Mouse (Mus musculus) ES-Bruce4 (cell line): ENCODE measurements around the gene Pkd1l3. TPM values are rescaled to one million over a fixed set of nuclear protein-coding genes. Genes with fewer than 3 reads are reported as not detected.

Source experiments
- H3K27ac ChIP-seq: 2 replicates; pipeline ENCODE4 v1.5.1; 2012; ENCODE audit warnings: low read length, inconsistent platforms; ENCODE audit not compliant: insufficient read depth
- H3K27me3 ChIP-seq: 2 replicates; pipeline ENCODE4 v1.6.1; 2012; ENCODE audit warnings: mild to moderate bottlenecking, low read length, inconsistent platforms; ENCODE audit not compliant: control insufficient read depth, poor library complexity, insufficient read depth, severe bottlenecking
- H3K36me3 ChIP-seq: 2 replicates; pipeline ENCODE4 v1.6.1; 2012; ENCODE audit warnings: inconsistent platforms, mild to moderate bottlenecking, low read length, moderate library complexity; ENCODE audit not compliant: control insufficient read depth, poor library complexity, insufficient read depth, severe bottlenecking
- H3K4me1 ChIP-seq: one replicate; pipeline ENCODE4 v1.8.1; 2011; ENCODE audit warnings: low read length; ENCODE audit not compliant: control insufficient read depth, insufficient read depth
- H3K4me3 ChIP-seq: 2 replicates; pipeline ENCODE4 v1.5.1; 2011; ENCODE audit warnings: low read depth, mild to moderate bottlenecking, low read length
- H3K9ac ChIP-seq: 2 replicates; pipeline ENCODE4 v1.6.1; 2012; ENCODE audit warnings: low read depth, mild to moderate bottlenecking, inconsistent platforms; ENCODE audit not compliant: poor library complexity, severe bottlenecking
- H3K9me3 ChIP-seq: replicated peaks from 2 replicates; pipeline ENCODE4 v1.6.1; 2012; ENCODE audit warnings: mild to moderate bottlenecking, low read length, inconsistent platforms; ENCODE audit not compliant: control insufficient read depth, poor library complexity, insufficient read depth, severe bottlenecking
- CTCF ChIP-seq: IDR thresholded peaks from one replicate; pipeline ENCODE4 v1.8.1; 2011; ENCODE audit warnings: low read depth, low read length
- EP300 ChIP-seq: IDR thresholded peaks from 2 replicates; pipeline ENCODE4 v1.6.1; 2011; ENCODE audit warnings: low read depth, low read length; ENCODE audit not compliant: insufficient read depth
- POLR2A ChIP-seq: IDR thresholded peaks from one replicate; pipeline ENCODE4 v1.8.1; 2011; ENCODE audit warnings: low read length; ENCODE audit not compliant: insufficient read depth
- polyA plus RNA-seq: library from polyadenylated mRNA; stranded (reverse); fragments of >200 nt; gene quantifications from 2 replicates; pipeline ENCODE4 v1.2.4, GENCODE M21; 2011; ENCODE audit warnings: low read depth; ENCODE audit not compliant: missing spikeins, insufficient read depth, insufficient read length

Gene Pkd1l3
- polyA plus RNA-seq, 1 experiment, result not detected

DNA sequence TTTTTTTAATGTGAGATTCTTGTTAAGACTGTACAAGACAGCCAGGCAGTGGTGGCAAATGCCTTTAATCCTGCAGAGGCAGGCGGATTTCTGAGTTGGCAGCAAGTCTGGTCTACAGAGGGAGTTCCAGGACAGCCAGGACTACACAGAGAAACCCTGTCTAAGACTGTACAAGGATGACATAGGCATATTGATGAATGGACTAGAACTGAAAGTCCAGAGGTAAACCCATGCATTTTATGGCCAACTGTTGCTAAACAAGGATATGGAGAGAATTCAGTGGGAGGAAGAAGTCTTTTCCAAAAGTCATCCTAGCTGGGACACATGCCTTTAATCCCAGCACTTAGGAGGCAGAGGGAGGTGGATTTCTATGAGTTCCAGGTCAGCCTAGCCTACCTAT lies 83.4 kb downstream of the Pkd1l3 start:
- Histone ChIP-seq H3K27ac (no peak overlapping the region), H3K36me3 (no peaks in the 10 kb centered on the region), H3K4me1 (peaks cover 2% of the 10 kb centered on the region), H3K9me3 (no peaks in the 10 kb centered on the region), H3K9ac (no peak overlapping the region), H3K27me3 (peaks cover 5% of the 10 kb centered on the region), H3K4me3 (no peak overlapping the region)
- TF ChIP-seq POLR2A, result no peak
- no peak for TF ChIP-seq CTCF
- no peak for TF ChIP-seq EP300

DNA sequence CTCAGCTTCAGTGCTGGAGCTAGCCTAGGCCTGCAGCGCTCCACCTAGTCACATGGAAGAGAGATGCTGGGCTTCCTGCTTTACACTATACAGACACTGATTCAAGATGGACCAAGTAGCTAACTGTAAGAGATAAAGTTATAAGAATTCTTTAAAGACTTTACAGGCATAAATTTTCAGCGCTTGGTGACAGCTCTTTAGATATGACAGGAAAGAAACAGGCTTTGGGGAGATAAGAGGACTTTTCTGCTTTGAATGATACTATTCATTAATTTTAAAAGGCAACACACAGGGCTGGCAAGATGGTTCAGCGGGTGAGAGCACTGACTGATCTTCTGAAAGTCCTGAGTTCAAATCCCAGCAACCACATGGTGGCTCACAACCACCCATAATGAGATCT lies 84.2 kb downstream of the Pkd1l3 start:
- Histone ChIP-seq H3K4me1 (peaks cover 2% of the 10 kb centered on the region), H3K9me3 (no peaks in the 10 kb centered on the region)
- TF ChIP-seq EP300, result no peak
- no peak for TF ChIP-seq POLR2A
- TF ChIP-seq CTCF, result no peak

DNA sequence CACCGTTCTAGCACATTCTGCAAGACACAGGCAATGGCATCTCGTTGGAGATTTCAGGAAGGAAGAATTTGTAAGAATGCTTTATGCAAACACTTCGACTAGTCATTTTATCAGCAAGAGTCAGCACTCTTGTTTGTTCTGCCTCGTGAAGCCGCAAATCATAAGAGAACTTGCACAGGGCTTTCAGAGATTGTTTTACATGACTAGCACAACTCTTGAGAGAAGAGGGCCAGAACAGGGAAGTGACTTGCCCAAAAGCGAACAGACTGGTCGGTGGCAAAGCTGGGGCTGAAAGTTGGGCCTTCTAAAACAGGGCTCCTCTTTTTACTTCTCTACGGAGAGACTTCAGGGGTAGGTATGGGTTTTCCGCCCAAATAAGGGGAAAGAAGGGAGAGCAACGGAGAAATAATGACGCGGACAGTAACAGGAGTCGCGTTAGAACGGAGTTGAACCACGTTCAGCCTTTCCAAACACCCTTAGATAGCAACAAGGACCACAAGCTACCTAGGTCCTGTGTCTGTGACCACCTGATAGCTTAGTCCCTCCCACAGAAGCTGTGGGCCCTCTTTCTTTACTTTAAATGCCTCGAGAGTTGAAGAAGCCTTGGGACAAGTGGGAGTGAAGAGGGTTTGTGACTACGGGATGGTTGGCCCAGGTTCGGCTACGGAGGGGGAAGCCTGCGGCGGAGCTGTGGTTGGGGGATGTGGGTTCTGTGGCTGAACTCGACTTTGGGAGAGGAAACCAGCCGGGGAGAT lies 90.4 kb downstream of the Pkd1l3 start:
- Histone ChIP-seq H3K4me1 (no peaks in the 10 kb centered on the region), H3K27ac (no peak overlapping the region)

More for the DNA sequence above, 84.2 kb downstream of the Pkd1l3 start:
- no peak overlapping the region for H3K9ac ChIP-seq
- H3K4me3 ChIP-seq, result no peak overlapping the region
- peaks cover 5% of the 10 kb centered on the region for H3K27me3 ChIP-seq
- H3K27ac ChIP-seq, result no peak overlapping the region
- H3K36me3 ChIP-seq, result no peaks in the 10 kb centered on the region

DNA sequence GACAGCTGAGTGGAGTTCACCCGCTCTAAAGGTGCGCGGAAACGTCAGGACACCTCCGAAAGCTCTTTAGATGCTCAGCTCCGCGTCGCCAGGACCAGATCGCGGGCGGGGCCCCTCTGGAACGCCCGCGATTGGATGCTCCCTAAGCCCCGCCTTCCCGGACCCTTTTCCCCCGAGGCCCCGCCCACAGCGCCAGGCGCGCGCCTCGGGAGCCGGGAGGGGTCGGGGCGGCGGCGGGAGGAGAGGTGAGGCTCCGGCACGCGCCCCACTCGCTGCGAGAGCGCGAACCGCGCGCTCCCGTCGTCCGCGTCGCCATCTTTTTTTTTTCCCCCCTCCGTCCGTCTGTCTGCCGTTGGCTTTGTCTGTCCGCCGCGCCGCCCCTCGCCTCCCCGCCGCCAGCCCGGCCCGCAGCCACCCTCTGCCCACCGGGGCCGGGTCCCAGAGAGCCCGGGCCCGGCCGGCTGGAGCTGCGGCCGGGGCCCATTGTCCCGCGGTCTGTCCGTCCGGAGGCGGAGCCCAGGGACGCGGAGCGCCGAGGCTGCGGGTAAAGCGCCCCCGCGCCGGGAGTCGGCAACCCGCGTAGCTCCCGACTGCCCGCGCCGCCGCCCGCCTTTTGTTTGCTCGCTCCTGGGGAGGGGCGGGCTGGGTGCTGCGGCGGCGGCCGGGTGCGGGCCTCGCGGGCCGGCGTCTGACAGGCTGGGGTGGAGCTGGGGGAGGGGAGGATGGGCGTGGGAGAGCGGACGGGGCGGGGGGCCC lies 91.2 kb downstream of the Pkd1l3 start, which contains the start of gene Zfp821:
TSS of gene Zfp821 (plus strand) at position 227 of the 756 bp plus-strand sequence.
- Histone ChIP-seq H3K4me1 (no peaks in the 10 kb centered on the region), H3K4me3 (peak within 1 kb of the TSS; percentile 84), H3K9ac (peak within 1 kb of the TSS; percentile 100), H3K27ac (no peak within 1 kb of the TSS), H3K36me3 (peaks cover under 1% of the 10 kb centered on the region; the same call in 1 of the 2 replicates), H3K9me3 (no peaks in the 10 kb centered on the region), H3K27me3 (peaks cover 2% of the 10 kb centered on the region; the same call in 1 of the 2 replicates)
- TF ChIP-seq CTCF (no peak), POLR2A (peak; percentile 23)

More for the DNA sequence above, 90.4 kb downstream of the Pkd1l3 start:
- peaks cover 4% of the 10 kb centered on the region; the same call in 1 of the 2 replicates for H3K27me3 ChIP-seq
- H3K4me3 ChIP-seq, result peak overlapping the region; percentile 83
- TF ChIP-seq EP300, result no peak
- no peaks in the 10 kb centered on the region for H3K9me3 ChIP-seq
- H3K36me3 ChIP-seq, result no peaks in the 10 kb centered on the region; the same call in 1 of the 2 replicates
- H3K9ac ChIP-seq, result peak overlapping the region; percentile 57

DNA sequence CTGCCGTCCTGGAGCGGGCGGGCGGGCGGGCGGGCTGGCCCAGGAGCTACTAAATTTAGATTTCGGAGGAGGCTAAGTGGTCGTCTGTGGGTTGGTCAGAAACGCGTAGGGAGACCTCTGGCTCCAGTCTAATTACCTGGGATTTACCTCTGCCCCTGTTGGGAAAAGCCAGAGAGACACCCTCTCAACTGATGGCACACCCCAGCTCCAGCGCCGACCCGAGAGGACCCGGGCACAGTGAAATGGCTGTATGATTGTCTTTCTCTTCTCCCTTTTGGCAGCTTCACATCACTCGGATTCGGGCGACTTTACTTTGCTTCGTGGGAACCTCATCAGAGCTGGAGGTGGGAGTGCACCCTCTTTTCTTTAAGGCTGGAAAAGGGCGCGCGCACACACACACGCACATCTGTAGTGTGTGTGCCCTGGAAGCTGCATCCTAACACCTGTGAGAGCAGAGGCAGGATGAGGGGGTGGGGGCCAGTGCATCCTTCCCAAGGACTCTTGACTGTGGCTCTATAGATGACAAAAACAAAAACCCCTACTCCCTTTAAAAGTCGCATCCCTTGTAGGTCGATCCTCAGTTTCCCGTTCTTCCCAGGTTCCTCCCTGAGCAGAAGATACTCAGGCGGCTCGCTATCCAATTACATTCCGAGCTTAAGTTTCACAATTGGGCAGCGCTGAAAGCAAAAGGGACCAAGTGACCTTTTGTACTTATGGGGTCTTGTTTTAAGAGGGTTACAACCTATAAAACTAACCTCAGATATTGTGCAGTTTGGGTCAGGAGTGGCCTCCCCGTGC lies 92.0 kb downstream of the Pkd1l3 start:
- Histone ChIP-seq H3K36me3 (peaks cover 2% of the 10 kb centered on the region; the same call in 1 of the 2 replicates), H3K4me1 (no peaks in the 10 kb centered on the region), H3K27ac (no peak overlapping the region), H3K9ac (peak overlapping the region; percentile 100), H3K27me3 (0 out of 2 replicates have a peak, but pooled peaks cover 2% of the 10 kb centered on the region), H3K4me3 (peak overlapping the region; percentile 84), H3K9me3 (no peaks in the 10 kb centered on the region)
- TF ChIP-seq EP300 (no peak), POLR2A (no peak), CTCF (no peak)
